Mouse (Mus musculus): ENCODE data around the gene Olfr746.

The Olfr746 gene

GRCm38 (mm10) chr14:50646783-50647182, at the start of gene Olfr746:
Olfr746 (plus strand) TSS chr14:50647083.
- no peak for DNase-seq (ENCODE audit: low read depth in 1 of 2, low spot score in 2 of 2)

DNA sequence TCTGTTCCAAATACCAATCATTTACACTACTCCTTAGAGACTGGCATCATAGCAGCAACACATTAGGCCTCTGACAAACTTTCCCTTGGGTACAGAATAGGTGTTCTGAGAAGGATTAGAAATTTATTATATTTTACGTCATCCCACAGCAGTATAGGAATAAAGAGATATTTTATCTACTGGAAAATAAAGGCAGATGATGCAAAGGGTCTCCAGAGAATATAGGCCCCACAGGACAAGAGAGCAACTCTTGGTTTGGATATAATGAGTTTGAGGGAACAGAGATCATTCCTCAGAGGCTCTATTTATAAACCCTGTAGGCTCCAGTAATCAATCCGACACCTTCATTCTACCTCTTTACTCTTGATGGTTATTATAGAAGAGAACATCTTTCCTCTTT, 32.3 kb upstream of the Olfr746 start, which contains the start of gene Olfr744:
Gene Olfr744 (plus strand): TSS at position 301 of the 400 bp plus-strand sequence.
- DNase-seq (ENCODE audit: low read depth in 1 of 2, low spot score in 2 of 2) = no peak

- DNase-seq (ENCODE audit: low read depth in 1 of 2, low spot score in 2 of 2) = no peak
Observed at GRCm38 (mm10) chr14:50639088-50639487, 7.8 kb upstream of the Olfr746 start, which contains the start of gene Olfr745. Olfr745 (plus strand) TSS chr14:50639388.

DNA sequence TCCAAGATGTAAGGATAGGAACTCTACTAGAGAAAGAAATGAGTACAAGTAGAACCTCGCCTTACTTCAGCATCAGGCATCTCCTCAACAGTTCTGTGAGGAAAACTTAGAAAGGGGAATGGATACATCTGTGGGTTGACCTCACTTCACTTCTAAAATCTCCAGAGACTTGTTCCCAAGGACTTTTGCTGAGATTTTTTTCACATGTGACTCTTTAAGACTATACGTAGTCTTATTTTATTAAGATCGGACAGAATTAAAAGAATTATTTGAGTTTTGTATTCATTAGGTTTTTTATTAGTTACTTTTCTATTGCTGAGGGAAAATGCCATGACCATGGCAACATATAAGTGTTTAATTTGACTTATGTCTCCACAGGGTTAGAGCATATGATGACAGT, 46.2 kb downstream of the Olfr746 start, which contains the start of gene Olfr747:
Gene Olfr747 (minus strand): TSS at position 101 of the 400 bp plus-strand sequence.
- no peak for DNase-seq (ENCODE audit: low read depth in 1 of 2, low spot score in 2 of 2)

Data from monocyte, adult 2 months (primary cell).